Mouse (Mus musculus) spleen, postnatal 14 days (tissue): Measurements from ENCODE around the gene Gdf1.
A peak's percentile ranks its signal among the peaks of the same experiment; 100 is the strongest.

Source experiments
- DNase-seq, 2 experiments: peaks; one replicate each; pipeline ENCODE4 v3.0.0; 2021 to 2022; ENCODE audit warnings: low spot score in 2 of 2

Gdf1 gene

GRCm38 (mm10) chr8:70330741-70331364 lies 1.2 kb downstream of the Gdf1 start:
- DNase-seq, result no peak

GRCm38 (mm10) chr8:70331526-70331925 lies 1.9 kb downstream of the Gdf1 start:
- DNase-seq, result no peak

DNA sequence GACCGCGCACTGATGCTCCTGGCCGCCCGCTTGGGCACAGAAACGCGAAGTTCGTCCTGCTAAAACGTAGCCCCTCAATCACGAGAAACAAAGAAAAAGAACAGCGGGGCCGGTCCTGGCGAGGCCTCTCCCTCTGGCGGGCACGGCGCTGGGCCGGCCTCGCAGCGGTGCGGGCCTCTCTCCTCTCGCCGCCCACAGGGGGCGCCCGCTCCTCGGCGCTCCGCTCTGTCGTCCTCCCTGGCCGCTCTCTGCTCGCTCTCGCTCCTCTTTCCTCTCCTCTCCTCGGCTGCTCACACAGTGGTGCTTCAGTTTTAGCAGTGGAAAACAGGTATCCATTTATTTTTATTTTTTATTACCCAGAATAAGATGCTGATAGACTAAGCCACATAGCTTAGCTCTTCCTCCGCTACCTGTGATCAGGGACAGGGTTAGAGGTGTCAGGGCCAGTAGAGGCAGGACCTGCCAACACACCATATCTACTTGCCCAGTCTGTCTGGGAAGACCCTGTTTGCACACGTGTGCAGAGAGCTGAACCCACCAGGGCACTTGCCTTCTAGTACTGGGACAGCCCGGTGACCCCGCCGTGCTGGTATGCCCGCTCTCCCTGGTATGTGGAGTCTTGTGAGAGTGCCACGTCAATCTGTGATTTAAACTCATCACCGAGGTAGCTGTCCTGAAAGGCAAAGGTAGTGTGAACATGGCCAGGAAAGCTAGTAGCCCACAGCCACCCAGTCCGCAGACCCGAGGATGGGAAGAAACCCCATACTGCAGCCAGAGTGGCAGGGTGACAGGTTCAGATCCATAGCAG lies 2.7 kb downstream of the Gdf1 start:
- DNase-seq, result no peak

DNA sequence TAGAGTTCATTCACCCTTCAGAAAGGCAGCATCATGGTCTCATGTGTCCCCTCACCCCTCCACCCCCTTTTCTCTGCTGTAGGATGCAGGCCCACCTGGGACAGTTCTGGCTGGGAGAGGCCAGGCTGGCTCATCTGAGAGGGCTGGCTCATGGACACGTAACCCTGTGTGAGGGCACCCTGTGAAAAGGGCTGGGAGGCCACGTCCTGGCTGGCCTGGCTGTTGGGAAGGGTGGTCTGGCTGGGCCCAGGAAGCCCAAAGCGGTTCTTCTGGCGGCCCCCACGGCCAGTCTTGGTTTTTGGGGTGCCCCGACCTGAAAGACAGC lies 3.2 kb downstream of the Gdf1 start:
- DNase-seq, result no peak

GRCm38 (mm10) chr8:70338931-70339330 lies 9.3 kb downstream of the Gdf1 start:
- DNase-seq, result no peak

DNA sequence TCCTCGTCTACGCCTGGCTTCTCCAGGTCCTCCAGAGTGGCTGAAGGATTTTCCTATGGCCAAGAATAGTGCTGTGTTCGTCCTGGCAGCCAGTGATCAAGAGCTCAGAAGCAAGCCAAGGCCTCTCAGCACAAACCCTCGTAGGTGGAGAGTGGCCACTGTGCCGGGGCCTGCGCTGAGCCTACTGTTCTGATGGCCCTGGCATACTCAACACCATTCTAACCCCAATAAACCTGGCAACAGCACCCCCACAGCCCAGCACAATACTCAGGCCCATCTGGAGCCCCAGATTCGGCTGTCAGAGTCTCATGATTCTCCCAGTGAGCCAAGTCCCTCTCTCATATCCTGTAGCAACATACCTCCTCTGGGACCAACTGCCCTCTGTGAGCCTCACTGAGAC lies 11.0 kb downstream of the Gdf1 start:
- DNase-seq, result no peak

GRCm38 (mm10) chr8:70342007-70342406 lies 12.4 kb downstream of the Gdf1 start:
- no peak for DNase-seq

- DNase-seq, result no peak
Measured at GRCm38 (mm10) chr8:70343076-70343475, 13.5 kb downstream of the Gdf1 start.

- DNase-seq, result peak in 1 of 2 experiments; percentile 34
Measured at GRCm38 (mm10) chr8:70343696-70344095, 14.1 kb downstream of the Gdf1 start.

DNA sequence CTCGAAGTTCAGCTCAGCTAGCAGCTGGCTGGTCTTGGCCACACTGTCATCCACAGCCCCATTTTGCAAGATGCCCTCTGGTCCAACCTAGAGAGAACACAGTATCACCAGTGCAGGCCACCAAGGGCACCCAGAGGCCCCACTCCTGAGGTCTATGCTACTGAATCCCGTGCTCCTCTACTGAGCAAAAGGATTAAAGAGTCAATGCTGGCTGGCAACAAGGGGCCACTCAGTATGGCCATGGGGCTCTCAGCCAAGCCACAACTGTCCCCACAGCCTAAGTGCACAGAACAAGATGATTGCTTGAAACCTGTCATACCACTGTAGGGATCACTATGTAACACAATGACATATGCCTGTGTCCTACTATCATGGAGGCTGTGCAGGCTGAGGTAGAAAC lies 14.7 kb downstream of the Gdf1 start:
- no peak for DNase-seq

- DNase-seq, result no peak
Measured at GRCm38 (mm10) chr8:70347443-70347842, 17.8 kb downstream of the Gdf1 start.

DNA sequence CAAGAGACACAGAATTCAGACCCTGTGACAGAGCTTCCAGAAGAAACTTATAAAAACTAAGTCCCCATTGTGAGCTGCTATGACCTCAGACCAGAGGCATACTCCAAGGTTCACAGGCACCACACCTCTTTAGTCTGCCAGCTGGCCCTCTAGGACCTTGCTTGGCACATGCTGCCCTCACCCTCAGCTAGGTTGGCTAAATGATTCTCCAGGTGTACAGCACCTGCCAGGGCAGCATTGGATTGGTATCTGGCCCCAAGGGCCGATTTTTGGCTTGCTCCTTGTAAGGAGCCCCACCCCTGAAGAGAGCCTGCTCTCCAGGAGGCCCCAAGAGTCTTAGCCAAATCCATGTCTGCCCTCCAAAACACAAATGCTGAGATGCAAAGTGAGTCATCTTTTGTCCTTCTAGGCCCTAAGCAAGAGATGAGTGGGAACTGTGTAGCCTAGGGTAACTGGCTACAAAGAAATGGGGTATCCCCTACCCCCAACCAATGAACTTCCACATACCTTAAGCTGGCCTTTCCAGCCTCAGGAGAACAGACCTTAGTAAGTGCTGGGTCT lies 18.3 kb downstream of the Gdf1 start:
- DNase-seq, result no peak

DNA sequence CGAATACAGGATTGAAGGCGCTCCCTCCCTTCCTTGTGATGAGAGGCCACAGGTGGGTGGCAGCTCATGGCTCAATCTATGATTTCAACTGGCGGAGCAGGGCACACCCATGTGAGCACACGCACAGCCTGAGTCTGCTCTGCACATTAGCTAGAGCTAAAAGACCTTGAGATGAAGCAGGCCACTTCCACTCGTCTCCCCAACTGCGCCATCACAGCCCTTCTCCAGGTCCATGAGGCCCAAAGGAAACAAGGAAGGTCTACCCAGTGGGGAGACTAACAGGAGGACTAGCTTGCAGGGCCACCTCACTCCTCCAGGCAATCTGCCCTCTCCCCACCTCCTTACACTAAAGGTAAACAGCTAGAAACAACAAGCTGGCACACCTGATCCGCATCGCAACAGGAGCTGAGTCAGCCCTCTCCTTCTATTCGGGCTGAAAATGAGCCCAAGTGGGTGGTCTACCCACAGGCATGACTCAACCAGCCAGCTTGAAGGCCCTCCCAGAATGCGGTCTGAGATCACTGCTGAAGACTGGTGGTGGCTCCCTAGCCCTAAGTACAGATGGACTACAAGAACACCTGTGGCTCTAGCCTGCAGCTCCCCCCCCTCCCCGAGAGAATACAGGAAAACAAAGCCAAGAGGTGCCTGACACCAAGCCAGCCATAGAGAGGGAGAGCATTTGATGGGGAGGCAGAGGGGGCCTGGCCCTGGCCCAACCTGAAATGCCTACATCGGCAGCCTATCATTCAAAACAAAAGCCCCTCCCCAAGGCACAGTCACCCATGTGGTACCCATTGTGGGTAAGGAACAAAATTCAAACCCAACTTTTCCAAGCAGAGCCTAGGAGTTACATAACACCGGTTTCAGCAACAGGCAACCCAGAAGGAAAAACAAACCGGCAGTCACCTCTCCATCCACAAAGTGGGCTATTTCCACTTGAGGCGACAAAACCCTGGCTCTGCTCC lies 21.7 kb downstream of the Gdf1 start:
- no peak for DNase-seq

GRCm38 (mm10) chr8:70352000-70352384 lies 22.4 kb downstream of the Gdf1 start:
- no peak for DNase-seq

GRCm38 (mm10) chr8:70352657-70353151 lies 23.1 kb downstream of the Gdf1 start:
- DNase-seq, result peak in 1 of 2 experiments; percentile 41

DNA sequence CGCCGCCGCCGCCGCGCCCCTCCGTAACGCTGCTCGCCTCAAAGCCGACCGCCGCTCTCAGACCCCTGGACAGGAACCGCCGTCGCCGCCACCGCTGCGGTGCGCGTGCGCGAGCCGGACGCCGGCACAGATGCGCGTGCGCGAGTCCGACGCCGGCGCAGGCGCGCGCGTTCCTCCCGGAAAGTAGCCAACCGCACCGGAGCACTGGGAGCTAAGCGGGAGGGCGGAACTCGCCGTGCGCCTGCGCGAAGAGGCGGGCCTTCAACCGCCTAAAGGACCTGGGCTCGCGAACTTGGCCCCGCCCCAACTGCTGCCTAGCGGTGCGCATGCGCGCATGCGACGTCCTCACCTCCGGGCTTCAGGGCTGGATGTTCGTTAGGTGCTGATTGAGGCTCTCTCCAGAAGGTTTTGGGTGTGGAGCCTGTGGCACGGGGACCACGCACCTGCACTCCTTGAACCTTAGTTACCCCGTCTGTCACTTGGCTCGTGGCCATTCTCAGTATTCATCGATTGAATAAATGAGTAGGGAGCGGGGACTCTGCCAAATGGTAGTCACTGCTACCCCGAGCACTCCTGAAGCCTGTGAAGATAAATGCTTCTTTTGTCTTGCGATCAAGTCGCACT lies 23.7 kb downstream of the Gdf1 start, which contains the start of gene Upf1:
Upf1 (minus strand) TSS at position 85 of the 624 bp plus-strand sequence.
- peak; percentile 99 for DNase-seq

- no peak for DNase-seq
Measured at GRCm38 (mm10) chr8:70354004-70354403, 24.4 kb downstream of the Gdf1 start.

DNA sequence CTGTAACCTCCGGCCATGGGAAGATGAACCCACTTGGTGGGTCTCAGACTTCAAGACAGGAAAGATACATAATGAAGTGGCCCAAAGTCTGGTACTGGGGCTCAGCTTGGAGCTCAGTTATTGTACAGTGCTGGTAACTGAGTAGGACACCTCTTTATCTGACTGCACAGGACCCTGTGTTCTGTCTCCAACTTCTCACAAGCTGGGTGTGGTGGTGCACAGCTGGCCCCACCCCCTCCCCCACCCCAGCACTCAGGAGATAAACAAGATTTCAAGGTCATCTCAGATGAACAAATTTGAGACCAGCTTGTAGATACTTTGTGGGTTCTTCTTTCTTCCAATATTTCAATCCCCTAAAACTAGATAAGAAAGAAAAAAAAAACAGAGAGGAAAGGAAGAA lies 26.5 kb downstream of the Gdf1 start:
- no peak for DNase-seq

DNA sequence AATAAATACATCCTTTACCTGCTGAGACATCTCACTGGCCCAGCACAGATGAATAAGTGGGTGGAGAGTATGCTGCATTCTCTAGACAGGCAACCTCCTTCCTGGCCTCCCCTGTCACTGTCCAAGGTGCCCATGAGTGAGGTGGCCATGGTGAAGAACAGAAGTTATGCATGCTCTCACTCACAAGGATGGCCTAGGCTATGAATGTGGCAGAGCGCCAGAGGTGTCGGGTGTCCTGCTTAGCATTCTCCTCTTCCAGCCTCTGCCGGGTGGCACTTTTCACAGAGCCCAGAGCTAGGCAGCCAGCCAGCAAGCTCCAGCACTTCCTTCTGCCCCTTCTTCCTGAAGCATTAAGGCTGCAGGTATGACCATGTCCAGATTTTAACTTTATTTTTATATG lies 29.8 kb downstream of the Gdf1 start:
- DNase-seq, result no peak

- no peak for DNase-seq
Measured at GRCm38 (mm10) chr8:70360769-70361168, 31.2 kb downstream of the Gdf1 start.

- no peak for DNase-seq
Measured at GRCm38 (mm10) chr8:70361484-70362032, 31.9 kb downstream of the Gdf1 start.
